ENCODE assay signal across 22 mouse cellular contexts in genomic region chr2:132750726-132751125, GRCm38 (mm10). TPM values are rescaled to one million over a fixed set of nuclear protein-coding genes. Genes with fewer than 3 reads are reported as not detected.
DNase-seq lines count a peak whose midpoint lies in the region; ATAC-seq lines count a peak whose summit lies in the region.
"Had no signal": no experiment of that assay in that cellular context is flagged by ENCODE, and none has a peak within 500 bp of the region (broad histone marks: within the 10 kb centered on the region; RNA-seq: fewer than 3 reads in every experiment).

No protein-coding gene starts in this region.

- H3K4me1 ChIP-seq in forebrain, embryonic 14.5 days (ENCODE audit: control insufficient read depth, insufficient read depth, low read length), result peaks cover 19% of the 10 kb centered on the region
- H3K4me1 ChIP-seq in hindbrain, embryonic 16.5 days (ENCODE audit: control insufficient read depth, insufficient read depth, low read depth, low read length), result peaks cover 3% of the 10 kb centered on the region
- H3K4me1 ChIP-seq: liver, embryonic 13.5 days had no signal

- no peak overlapping the region for H3K4me2 ChIP-seq in forebrain, embryonic 14.5 days (ENCODE audit: low read length)
- H3K4me2 ChIP-seq in hindbrain, embryonic 16.5 days (ENCODE audit: low read length), result no peak overlapping the region
- H3K4me2 ChIP-seq: hindbrain, embryonic 13.5 days; liver, embryonic 13.5 days; lung, embryonic 14.5 days; midbrain, embryonic 12.5 days; neural tube, embryonic 15.5 days had no signal

- ATAC-seq in forebrain, embryonic 14.5 days, result no peak
- ATAC-seq in hindbrain, embryonic 16.5 days, result no peak
- ATAC-seq: activated CD4-positive, CD25-positive, alpha-beta regulatory T cell, adult 4 months; inflammation-experienced regulatory T-cells, adult 6 months had no signal

- peak overlapping the region; percentile 83; the same call in 1 of the 2 replicates for H3K27ac ChIP-seq in forebrain, embryonic 14.5 days (ENCODE audit: low read depth, low read length)
- no peak overlapping the region for H3K27ac ChIP-seq in hindbrain, embryonic 16.5 days (ENCODE audit: low read depth, low read length)
- H3K27ac ChIP-seq: hindbrain, embryonic 13.5 days; kidney, postnatal 0 days; liver, embryonic 13.5 days; neural tube, embryonic 15.5 days; stomach, postnatal 0 days had no signal

- no peak overlapping the region for H3K9ac ChIP-seq in forebrain, embryonic 14.5 days (ENCODE audit: low read length)
- no peak overlapping the region for H3K9ac ChIP-seq in hindbrain, embryonic 16.5 days (ENCODE audit: low read depth, low read length)
- H3K9ac ChIP-seq: hindbrain, embryonic 13.5 days; liver, embryonic 13.5 days; lung, embryonic 14.5 days; midbrain, embryonic 12.5 days; neural tube, embryonic 15.5 days had no signal

- DNase-seq in brain, adult 2 months (ENCODE audit: low read depth, low spot score), result peak; percentile 76
- DNase-seq in cerebellum, adult 11-12 months, result peak; percentile 79
- peak; percentile 51 to 59 for DNase-seq in cerebellum, postnatal 10 days
- DNase-seq in forebrain, embryonic 14.5 days (ENCODE audit: low spot score), result no peak
- no peak for DNase-seq in urinary bladder, postnatal 14 days (ENCODE audit: low spot score)
- DNase-seq in right cerebral cortex, postnatal 14 days, result no peak
- DNase-seq: adrenal gland, postnatal 14 days; B cell, adult 2 months; gastrocnemius, postnatal 14 days; heart, postnatal 36 days; kidney, adult 2 months; liver, embryonic 13.5 days; lung, embryonic 14.5 days had no signal

- no peaks in the 10 kb centered on the region for H3K9me3 ChIP-seq in forebrain, embryonic 14.5 days (replicated peaks; ENCODE audit: control insufficient read depth, low read length)
- H3K9me3 ChIP-seq in hindbrain, embryonic 16.5 days (ENCODE audit: control insufficient read depth, low read length), result no peaks in the 10 kb centered on the region
- H3K9me3 ChIP-seq: hindbrain, embryonic 13.5 days; liver, embryonic 13.5 days; midbrain, embryonic 12.5 days; neural tube, embryonic 15.5 days had no signal

- no peak overlapping the region for H3K4me3 ChIP-seq in forebrain, embryonic 14.5 days (ENCODE audit: low read depth, low read length)
- no peak overlapping the region for H3K4me3 ChIP-seq in hindbrain, embryonic 16.5 days (ENCODE audit: low read length)
- H3K4me3 ChIP-seq: hindbrain, embryonic 13.5 days; left cerebral cortex, adult 2 months; liver, embryonic 13.5 days; midbrain, embryonic 12.5 days; neural tube, embryonic 15.5 days had no signal

- no peaks in the 10 kb centered on the region for H3K36me3 ChIP-seq in forebrain, embryonic 14.5 days (ENCODE audit: control insufficient read depth, insufficient read depth, low read length)
- no peaks in the 10 kb centered on the region for H3K36me3 ChIP-seq in hindbrain, embryonic 16.5 days (ENCODE audit: control insufficient read depth, insufficient read depth, low read length)
- H3K36me3 ChIP-seq: liver, embryonic 13.5 days; midbrain, embryonic 12.5 days had no signal

- no peaks in the 10 kb centered on the region for H3K27me3 ChIP-seq in forebrain, embryonic 14.5 days (replicated peaks; ENCODE audit: control insufficient read depth, insufficient read depth, low read length)
- no peaks in the 10 kb centered on the region for H3K27me3 ChIP-seq in hindbrain, embryonic 16.5 days (replicated peaks; ENCODE audit: control insufficient read depth, insufficient read depth, low read length)
- H3K27me3 ChIP-seq: hindbrain, embryonic 13.5 days; liver, embryonic 13.5 days; midbrain, embryonic 12.5 days; neural tube, embryonic 15.5 days had no signal

RNA-seq across cellular contexts. Expression of gene Chgb, which starts 30.4 kb away (rescaled TPM):
- 23.1 and 27.0 TPM in 2 replicates for polyA plus RNA-seq in forebrain, embryonic 14.5 days (2014; fragmentation: Nextera tagmentation; extraction: Ambion mirVana)
- 113 and 132 TPM in 2 replicates for polyA plus RNA-seq in hindbrain, embryonic 16.5 days (2015; fragmentation: Nextera tagmentation; extraction: Ambion mirVana)

Comparison
In these comparisons a context has a peak if more than half of its experiments do, and no peak if none do; other contexts are left out.
1. DNase-seq: peak in brain, adult 2 months (single experiment), cerebellum, adult 11-12 months (single experiment) and cerebellum, postnatal 10 days (2 of 2); none in forebrain, embryonic 14.5 days (single experiment), urinary bladder, postnatal 14 days (single experiment) and right cerebral cortex, postnatal 14 days (single experiment).